Mouse (Mus musculus): ENCODE measurements at regions not wholly inside any gene's neighbourhood (a gene's known extent, or its start where the extent isn't known, plus 50 kb on each side); places are given as distances from the start of the nearest gene placed in this dataset.
A peak's percentile ranks its signal among the peaks of the same experiment; 100 is the strongest.

DNA sequence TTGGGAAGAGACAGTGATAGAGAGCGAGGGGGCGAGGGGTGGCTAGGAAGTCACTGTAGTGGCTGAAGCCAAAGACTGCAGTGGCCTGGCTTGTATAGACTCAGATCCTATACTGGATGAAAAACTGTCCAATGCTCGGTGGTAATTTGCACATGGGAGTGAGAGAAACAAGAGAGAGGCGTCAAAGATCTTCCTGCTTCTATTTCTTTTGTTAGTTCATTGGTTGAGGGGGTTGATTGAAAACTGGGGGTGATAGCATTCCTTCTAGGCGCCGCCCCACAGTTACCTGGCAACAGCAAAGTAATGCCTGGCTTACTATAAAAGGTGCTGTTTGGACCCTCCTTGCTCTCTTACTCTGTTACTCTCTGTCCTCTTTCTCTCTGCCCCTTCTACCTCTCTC, 465.3 kb upstream of the Smim15 start:
- peak overlapping the region; percentile 94 for H3K27ac ChIP-seq (ENCODE audit: control insufficient read depth, low read depth, low read length)
- no peaks in the 10 kb centered on the region for H3K9me3 ChIP-seq (replicated peaks; ENCODE audit: insufficient read depth, low read length)
- no peak for TF ChIP-seq NELFE (IDR thresholded peaks at IDR 0.05; ENCODE audit: low read depth, low read length)
- TF ChIP-seq MAX (IDR thresholded peaks at IDR 0.05; ENCODE audit: low read length), result peak; percentile 62
- TF ChIP-seq ZNF384 (IDR thresholded peaks at IDR 0.05; ENCODE audit: low read depth, low read length), result no peak
- no peak for TF ChIP-seq CHD2 (IDR thresholded peaks at IDR 0.05; ENCODE audit: low read length)
- no peak for TF ChIP-seq HCFC1 (IDR thresholded peaks at IDR 0.05; ENCODE audit: low read depth, low read length)
- no peak for TF ChIP-seq POLR2AphosphoS2 (IDR thresholded peaks at IDR 0.05; ENCODE audit: low read length)
- TF ChIP-seq TBP (IDR thresholded peaks at IDR 0.05; ENCODE audit: low read depth, low read length), result peak; percentile 46; the same call in 1 of the 2 replicates
- no peaks in the 10 kb centered on the region for H3K27me3 ChIP-seq (ENCODE audit: control insufficient read depth in 1 of 2, insufficient read depth in 2 of 2, low read length in 2 of 2)
- peak overlapping the region; percentile 15 for H3K9ac ChIP-seq (ENCODE audit: control insufficient read depth, low read depth, low read length, poor library complexity, severe bottlenecking)
- peak; percentile 57 for DNase-seq (ENCODE audit: low read depth, low spot score)
- peaks cover 0 to 42% of the 10 kb centered on the region in 2 experiments; a peak in 2 of 4 replicates for H3K36me3 ChIP-seq (ENCODE audit: control insufficient read depth in 1 of 2, insufficient read depth in 2 of 2, low read length in 2 of 2)
- H3K79me2 ChIP-seq (ENCODE audit: control insufficient read depth, insufficient read depth, low read length, poor library complexity), result no peaks in the 10 kb centered on the region
- H3K4me1 ChIP-seq (ENCODE audit: control insufficient read depth in 1 of 2, insufficient read depth in 2 of 2, low read length in 2 of 2), result peaks cover 22 to 46% of the 10 kb centered on the region in 2 experiments
- peak overlapping the region in 1 of 2 experiments; percentile 28; a peak in 1 of 4 replicates for H3K4me3 ChIP-seq (ENCODE audit: control insufficient read depth in 1 of 2, insufficient read depth in 1 of 2, low read depth in 2 of 2, low read length in 2 of 2)

- H3K27me3 ChIP-seq (ENCODE audit: control insufficient read depth in 1 of 2, insufficient read depth in 2 of 2, low read length in 2 of 2), result no peaks in the 10 kb centered on the region
- peaks cover 25 to 51% of the 10 kb centered on the region in 2 experiments for H3K4me1 ChIP-seq (ENCODE audit: control insufficient read depth in 1 of 2, insufficient read depth in 2 of 2, low read length in 2 of 2)
- H3K27ac ChIP-seq (ENCODE audit: control insufficient read depth, low read depth, low read length), result peak overlapping the region; percentile 94
- DNase-seq (ENCODE audit: low read depth, low spot score), result no peak
- H3K9me3 ChIP-seq (replicated peaks; ENCODE audit: insufficient read depth, low read length), result no peaks in the 10 kb centered on the region
- H3K79me2 ChIP-seq (ENCODE audit: control insufficient read depth, insufficient read depth, low read length, poor library complexity), result no peaks in the 10 kb centered on the region
- TF ChIP-seq GATA1 (IDR thresholded peaks at IDR 0.05; ENCODE audit: low read depth, low read length) (peak; percentile 65; the same call in 1 of the 2 replicates), POLR2A (IDR thresholded peaks at IDR 0.05; ENCODE audit: control insufficient read depth in 1 of 2, insufficient read depth in 1 of 2, low read depth in 1 of 2, low read length in 2 of 2, poor library complexity in 1 of 2) (peak in 1 of 2 experiments; percentile 28; a peak in 1 of 4 replicates), MAX (IDR thresholded peaks at IDR 0.05; ENCODE audit: low read length) (no peak), HCFC1 (IDR thresholded peaks at IDR 0.05; ENCODE audit: low read depth, low read length) (no peak), USF1 (IDR thresholded peaks at IDR 0.05; ENCODE audit: low read depth, low read length) (no peak; the same call in 1 of the 2 replicates), USF2 (IDR thresholded peaks at IDR 0.05; ENCODE audit: borderline replicate concordance in 1 of 2, insufficient read depth in 1 of 2, low read depth in 1 of 2, low read length in 2 of 2) (no peak), ZNF384 (IDR thresholded peaks at IDR 0.05; ENCODE audit: low read depth, low read length) (no peak), CHD2 (IDR thresholded peaks at IDR 0.05; ENCODE audit: low read length) (0 out of 2 replicates have a peak, but pooled peaks have one; percentile 40), POLR2AphosphoS2 (IDR thresholded peaks at IDR 0.05; ENCODE audit: low read length) (no peak), TCF12 (IDR thresholded peaks at IDR 0.05; ENCODE audit: low read depth, low read length) (peak; percentile 75; the same call in 1 of the 2 replicates), POLR2AphosphoS5 (IDR thresholded peaks at IDR 0.05; ENCODE audit: borderline replicate concordance, low read depth, low read length) (0 out of 2 replicates have a peak, but pooled peaks have one; percentile 5), ZC3H11A (IDR thresholded peaks at IDR 0.05; ENCODE audit: low read depth, low read length) (no peak), ZMIZ1 (IDR thresholded peaks at IDR 0.05; ENCODE audit: low read depth, low read length) (no peak), EP300 (IDR thresholded peaks at IDR 0.05; ENCODE audit: low read depth in 1 of 2, low read length in 2 of 2) (no peak; a peak in 1 of 4 replicates), E2F4 (IDR thresholded peaks at IDR 0.05; ENCODE audit: borderline replicate concordance, low read depth, low read length) (no peak), MXI1 (IDR thresholded peaks at IDR 0.05; ENCODE audit: low read depth, low read length) (no peak; the same call in 1 of the 2 replicates), CHD1 (IDR thresholded peaks at IDR 0.05; ENCODE audit: low read depth, low read length) (no peak), ELF1 (IDR thresholded peaks at IDR 0.05; ENCODE audit: low read depth, low read length) (no peak)
- H3K4me3 ChIP-seq (ENCODE audit: control insufficient read depth in 1 of 2, insufficient read depth in 1 of 2, low read depth in 2 of 2, low read length in 2 of 2), result peak overlapping the region; percentile 13 to 28
- peak overlapping the region; percentile 15 for H3K9ac ChIP-seq (ENCODE audit: control insufficient read depth, low read depth, low read length, poor library complexity, severe bottlenecking)
- H3K36me3 ChIP-seq (ENCODE audit: control insufficient read depth in 1 of 2, insufficient read depth in 2 of 2, low read length in 2 of 2), result peaks cover 0 to 48% of the 10 kb centered on the region in 2 experiments; a peak in 2 of 4 replicates
These were observed 466.4 kb upstream of the Smim15 start for GRCm38 (mm10) chr13:107577809-107578208.
